Mouse (Mus musculus) heart, adult 11 months (tissue): Measurements from ENCODE around the gene Klf16.

Experiments used
- DNase-seq: peaks from one replicate; pipeline ENCODE4 v3.0.0; 2022

The Klf16 gene

GRCm38 (mm10) chr10:80538180-80538579 lies 38.9 kb downstream of the Klf16 start:
- DNase-seq = no peak

GRCm38 (mm10) chr10:80535711-80536110 lies 41.4 kb downstream of the Klf16 start:
- no peak for DNase-seq

- DNase-seq = no peak
Measured at GRCm38 (mm10) chr10:80535071-80535470, 42.0 kb downstream of the Klf16 start.

GRCm38 (mm10) chr10:80533704-80534103 lies 43.4 kb downstream of the Klf16 start:
- no peak for DNase-seq

- DNase-seq = no peak
Measured at GRCm38 (mm10) chr10:80532783-80533182, 44.3 kb downstream of the Klf16 start.

- DNase-seq = no peak
Measured at GRCm38 (mm10) chr10:80526172-80526571, 50.9 kb downstream of the Klf16 start.

GRCm38 (mm10) chr10:80523299-80523698 lies 53.8 kb downstream of the Klf16 start:
- DNase-seq = no peak

GRCm38 (mm10) chr10:80519287-80519686 lies 57.8 kb downstream of the Klf16 start:
- DNase-seq = no peak
